Mouse (Mus musculus) neural tube, embryonic 12.5 days (tissue): ENCODE data around the gene Eomes. TPM values are rescaled to one million over a fixed set of nuclear protein-coding genes. Genes with fewer than 3 reads are reported as not detected.

Experiments
- ATAC-seq: fragments of 200-750 bp; cut with Nextera tagmentation; 2 replicates; pipeline ENCODE4 v1.8.0; 2017; ENCODE audit warnings: low read depth, mild to moderate bottlenecking, moderate TSS enrichment, moderate library complexity; ENCODE audit not compliant: low FRiP score
- H3K27ac ChIP-seq: fragments of 300-500 bp; sonication (generic); 2 replicates; pipeline ENCODE4 v1.5.1; 2016
- H3K27me3 ChIP-seq: fragments of 300-500 bp; sonication (generic); replicated peaks from 2 replicates; pipeline ENCODE4 v1.6.1; 2016; ENCODE audit warnings: mild to moderate bottlenecking
- H3K36me3 ChIP-seq: fragments of 300-500 bp; sonication (generic); 2 replicates; pipeline ENCODE4 v1.6.1; 2016; ENCODE audit warnings: mild to moderate bottlenecking
- H3K4me1 ChIP-seq: fragments of 300-500 bp; sonication (generic); 2 replicates; pipeline ENCODE4 v1.6.1; 2016
- H3K4me2 ChIP-seq: fragments of 300-500 bp; sonication (generic); replicated peaks from 2 replicates; pipeline ENCODE4 v1.6.1; 2016; ENCODE audit warnings: mild to moderate bottlenecking
- H3K4me3 ChIP-seq: fragments of 300-500 bp; sonication (generic); 2 replicates; pipeline ENCODE4 v1.5.1; 2016
- H3K9ac ChIP-seq: fragments of 300-500 bp; sonication (generic); 2 replicates; pipeline ENCODE4 v1.6.1; 2016; ENCODE audit warnings: mild to moderate bottlenecking
- H3K9me3 ChIP-seq: fragments of 300-500 bp; sonication (generic); 2 replicates; pipeline ENCODE4 v1.6.1; 2016; ENCODE audit warnings: mild to moderate bottlenecking
- WGBS: fragments of 180-500 bp; shearing (Covaris S2); methylation state at CpG from one replicate; pipeline ENCODE4 v1.1.7; 2016; 5-methylcytosine and 5-hydroxymethylcytosine counted together
- polyA plus RNA-seq: library from polyadenylated mRNA; unstranded; fragments of >200 nt; fragmentation: Nextera tagmentation; extraction: Ambion mirVana; gene quantifications from 2 replicates; pipeline ENCODE4 v1.2.1, GENCODE M21; 2016

Eomes gene
- 0.05 and 0.08 TPM in 2 replicates for polyA plus RNA-seq

DNA sequence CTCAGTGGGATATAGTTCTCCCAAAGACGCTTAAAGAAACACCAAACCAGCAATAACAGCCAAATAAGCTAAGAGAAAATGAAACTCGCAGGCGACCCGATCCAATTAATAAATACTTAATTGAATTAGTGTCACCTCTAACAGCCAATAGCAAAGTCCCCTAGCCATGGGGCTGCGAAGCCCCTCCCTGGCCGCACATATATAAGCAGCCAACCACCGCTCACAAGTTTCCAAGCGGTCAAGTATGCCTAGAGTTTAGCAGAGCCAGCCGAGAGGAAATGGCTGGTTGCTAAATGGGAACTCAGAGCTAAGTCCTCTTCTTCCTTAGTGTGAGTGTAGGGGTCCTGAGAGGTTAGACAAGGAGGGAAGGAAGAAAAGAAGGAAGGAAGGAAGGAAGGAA lies at the start of gene Eomes:
Eomes (plus strand) TSS at position 252 of the 400 bp plus-strand sequence.
- under 1% methylated on average over 9 of the region's 9 CpGs for WGBS
- no peak within 1 kb of the TSS for H3K27ac ChIP-seq

DNA sequence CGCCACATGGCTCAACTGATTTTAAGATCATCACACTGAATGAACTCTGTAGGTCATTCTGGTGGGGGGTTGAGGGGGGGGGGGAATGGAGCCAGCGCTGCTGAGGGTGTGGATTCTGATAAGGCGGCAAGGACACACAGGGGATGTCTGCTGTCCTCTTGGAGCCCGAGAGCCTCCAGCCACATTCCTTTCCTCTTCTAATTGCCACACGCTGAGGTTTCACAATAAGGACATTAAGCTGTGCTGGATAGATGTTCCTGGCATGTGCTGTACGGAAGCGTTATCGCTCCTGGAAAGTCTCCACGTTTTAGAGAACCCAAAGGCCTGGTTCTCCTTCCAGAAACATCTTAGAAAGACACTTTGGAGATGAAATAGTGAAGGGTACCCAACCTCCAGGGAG lies 33.2 kb upstream of the Eomes start:
- Histone ChIP-seq H3K27ac (no peak overlapping the region), H3K9ac (no peak overlapping the region), H3K9me3 (no peaks in the 10 kb centered on the region), H3K4me3 (no peak overlapping the region), H3K4me2 (no peak overlapping the region), H3K36me3 (no peaks in the 10 kb centered on the region), H3K4me1 (no peaks in the 10 kb centered on the region), H3K27me3 (no peaks in the 10 kb centered on the region)
- WGBS = 40% methylated on average over 9 of the region's 9 CpGs
- no peak for ATAC-seq

More for the DNA sequence above, at the start of gene Eomes:
- Histone ChIP-seq H3K4me2 (peak within 1 kb of the TSS; percentile 55), H3K27me3 (peaks cover 87% of the 10 kb centered on the region), H3K36me3 (no peaks in the 10 kb centered on the region), H3K9ac (no peak within 1 kb of the TSS), H3K4me1 (peaks cover 26% of the 10 kb centered on the region), H3K9me3 (no peaks in the 10 kb centered on the region), H3K4me3 (peak within 1 kb of the TSS; percentile 33)
- ATAC-seq = no peak

DNA sequence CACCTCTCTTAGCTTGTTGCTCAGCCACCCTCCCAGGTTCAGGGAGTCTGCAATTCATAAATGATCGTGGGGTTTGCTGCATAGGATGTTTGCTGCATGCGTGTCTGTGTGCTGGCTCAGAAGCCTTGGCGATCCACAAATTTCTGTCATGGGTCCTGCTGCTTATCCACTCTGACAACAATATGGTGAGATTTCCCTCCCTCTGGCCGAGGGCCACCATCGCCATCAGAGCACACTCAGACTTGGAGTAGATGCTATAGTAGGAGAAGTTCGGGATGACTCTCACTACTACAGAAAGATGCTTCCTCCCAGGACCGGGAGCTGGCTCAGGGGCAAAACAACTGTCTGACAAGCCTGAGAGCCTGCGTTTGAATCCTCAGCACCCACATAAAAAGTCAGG lies 28.7 kb upstream of the Eomes start:
- H3K27me3 ChIP-seq = no peaks in the 10 kb centered on the region
- H3K4me3 ChIP-seq = no peak overlapping the region
- no peaks in the 10 kb centered on the region for H3K4me1 ChIP-seq
- no peaks in the 10 kb centered on the region for H3K9me3 ChIP-seq
- no peak for ATAC-seq
- no peak overlapping the region for H3K4me2 ChIP-seq
- no peaks in the 10 kb centered on the region for H3K36me3 ChIP-seq
- WGBS = 86% methylated on average over 8 of the region's 8 CpGs
- H3K9ac ChIP-seq = no peak overlapping the region
- H3K27ac ChIP-seq = no peak overlapping the region

DNA sequence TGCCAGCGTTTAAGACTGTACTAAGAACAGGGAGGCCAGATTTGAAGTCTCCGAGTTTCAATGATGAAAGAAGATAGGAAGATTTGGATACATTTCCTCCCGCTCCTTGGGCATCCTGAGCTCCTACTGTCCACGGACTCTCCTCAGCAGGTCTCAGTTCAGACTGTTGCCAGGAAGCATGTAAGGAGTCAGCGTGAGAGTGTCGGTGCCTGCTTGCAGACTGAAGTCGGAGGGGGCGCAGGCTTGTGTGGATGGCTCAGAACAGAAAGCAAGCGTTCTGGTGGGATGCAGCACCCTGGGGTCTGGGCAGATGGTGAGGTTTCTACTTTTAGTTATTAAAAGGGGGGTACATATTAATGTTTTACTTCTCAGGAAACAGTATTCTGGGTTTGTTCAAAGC lies 24.6 kb upstream of the Eomes start:
- no peak overlapping the region for H3K9ac ChIP-seq

DNA sequence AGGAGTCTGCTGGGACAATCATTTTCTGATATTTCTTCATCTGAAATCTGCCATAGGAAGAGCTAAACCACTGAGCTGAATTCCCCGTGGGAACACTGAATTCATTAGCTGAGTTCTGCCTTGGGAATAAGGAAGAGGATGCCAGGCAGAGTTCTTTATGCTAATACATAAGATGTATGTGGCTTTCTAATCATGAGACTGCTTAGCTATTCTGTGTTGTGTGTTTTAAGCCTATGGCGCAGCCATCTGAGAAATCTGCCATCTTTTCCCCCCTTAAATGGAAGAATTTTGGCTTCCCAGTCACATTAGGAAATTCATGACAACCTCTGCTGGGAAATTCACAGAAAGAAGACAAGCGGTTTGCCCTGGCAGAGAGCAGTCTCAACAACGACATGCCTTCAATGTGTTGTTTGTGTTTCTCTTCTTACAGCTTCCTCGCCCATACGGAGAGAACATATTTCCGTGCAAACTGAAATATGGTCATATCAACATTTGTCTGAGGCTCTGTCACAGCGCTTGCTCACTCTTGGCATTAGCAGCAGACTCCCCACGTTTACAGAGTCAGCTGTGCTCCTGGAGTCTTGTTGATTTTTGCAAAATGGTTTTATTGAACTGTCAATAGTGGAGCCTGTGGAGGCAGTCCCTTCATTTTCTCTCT lies 22.7 kb upstream of the Eomes start:
- Histone ChIP-seq H3K27me3 (no peaks in the 10 kb centered on the region), H3K4me2 (no peak overlapping the region), H3K9ac (no peak overlapping the region), H3K27ac (no peak overlapping the region), H3K4me1 (no peaks in the 10 kb centered on the region), H3K36me3 (no peaks in the 10 kb centered on the region), H3K4me3 (no peak overlapping the region), H3K9me3 (no peaks in the 10 kb centered on the region)
- no peak for ATAC-seq
- WGBS = 71% methylated on average over 9 of the region's 9 CpGs

More for the DNA sequence above, 24.6 kb upstream of the Eomes start:
- Histone ChIP-seq H3K27ac (no peak overlapping the region), H3K4me3 (no peak overlapping the region), H3K4me2 (peak overlapping the region; percentile 28; the same call in 1 of the 2 replicates), H3K27me3 (no peaks in the 10 kb centered on the region), H3K4me1 (no peaks in the 10 kb centered on the region), H3K9me3 (no peaks in the 10 kb centered on the region), H3K36me3 (no peaks in the 10 kb centered on the region)
- ATAC-seq = no peak
- 48% methylated on average over 9 of the region's 9 CpGs for WGBS

DNA sequence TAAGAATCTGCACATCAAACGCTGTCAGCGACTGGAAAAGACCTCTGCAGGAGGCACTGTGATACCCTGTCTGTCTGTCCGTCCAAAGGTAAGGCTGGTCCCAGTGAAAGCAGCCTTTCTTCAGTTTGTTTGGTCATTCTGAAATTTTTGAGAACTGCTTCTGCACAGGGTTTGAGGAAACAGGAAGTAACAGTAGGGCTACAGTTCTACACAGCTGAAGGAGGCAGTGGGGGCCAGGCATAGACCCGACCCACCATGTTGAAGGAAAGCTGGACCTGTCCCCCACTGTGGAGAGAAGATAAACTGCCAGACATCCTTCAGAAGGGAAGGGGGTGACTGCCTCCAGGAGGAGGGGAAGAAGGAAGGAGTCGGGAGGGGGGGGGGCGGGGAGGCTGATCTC lies 21.6 kb upstream of the Eomes start:
- Histone ChIP-seq H3K9ac (no peak overlapping the region), H3K27ac (no peak overlapping the region), H3K4me1 (no peaks in the 10 kb centered on the region), H3K27me3 (no peaks in the 10 kb centered on the region), H3K36me3 (no peaks in the 10 kb centered on the region), H3K4me3 (no peak overlapping the region), H3K9me3 (no peaks in the 10 kb centered on the region), H3K4me2 (no peak overlapping the region)
- ATAC-seq = no peak
- 46% methylated on average over 6 of the region's 6 CpGs for WGBS

DNA sequence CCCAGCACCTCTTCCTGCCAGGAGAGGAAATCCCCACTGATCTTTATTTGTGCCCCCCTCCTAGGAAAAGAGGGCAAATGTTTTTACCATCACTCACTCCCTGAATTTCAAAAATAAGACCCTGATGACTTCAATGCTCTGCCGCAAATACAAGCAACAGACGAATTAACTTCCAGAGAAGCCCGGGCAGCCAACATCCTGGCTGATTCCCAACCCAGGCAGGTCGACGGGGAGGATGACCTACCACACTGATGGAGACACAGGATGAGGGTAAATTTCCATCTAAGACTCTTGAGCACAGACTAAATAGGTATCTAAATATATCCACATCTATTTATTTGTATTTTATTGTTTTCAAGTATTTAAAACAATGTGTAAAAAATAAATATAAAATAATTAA lies 20.0 kb upstream of the Eomes start:
- Histone ChIP-seq H3K27me3 (no peaks in the 10 kb centered on the region), H3K4me2 (no peak overlapping the region), H3K4me1 (no peaks in the 10 kb centered on the region), H3K9me3 (no peaks in the 10 kb centered on the region), H3K4me3 (no peak overlapping the region), H3K36me3 (no peaks in the 10 kb centered on the region), H3K9ac (no peak overlapping the region), H3K27ac (no peak overlapping the region)
- WGBS = 15% methylated on average over 5 of the region's 5 CpGs
- ATAC-seq = no peak

DNA sequence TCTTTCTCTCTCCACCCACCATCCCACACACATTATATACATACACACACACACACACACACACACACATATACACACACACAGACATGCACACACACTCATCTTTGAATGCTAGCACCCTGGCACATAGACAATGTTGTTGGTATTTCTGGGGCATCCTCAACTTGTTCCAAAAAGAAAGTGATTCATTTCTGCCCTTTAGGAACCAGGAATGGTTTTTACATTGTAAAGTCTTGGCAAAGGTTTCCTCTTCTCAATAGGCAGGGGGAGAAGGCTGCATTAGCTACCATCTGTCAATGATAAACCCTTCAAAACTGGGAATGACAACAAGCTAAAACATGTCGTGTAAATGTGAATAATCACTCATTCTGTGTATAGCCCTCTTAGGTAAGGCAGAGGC lies 14.0 kb upstream of the Eomes start:
- no peak for ATAC-seq
- no peaks in the 10 kb centered on the region for H3K4me1 ChIP-seq
- no peak overlapping the region for H3K4me3 ChIP-seq
- H3K36me3 ChIP-seq = no peaks in the 10 kb centered on the region
- H3K27me3 ChIP-seq = peaks cover 18% of the 10 kb centered on the region
- no peak overlapping the region for H3K27ac ChIP-seq
- WGBS = 53% methylated on average over 1 of the region's 1 CpGs
- H3K9me3 ChIP-seq = no peaks in the 10 kb centered on the region
- H3K9ac ChIP-seq = no peak overlapping the region
- H3K4me2 ChIP-seq = no peak overlapping the region

DNA sequence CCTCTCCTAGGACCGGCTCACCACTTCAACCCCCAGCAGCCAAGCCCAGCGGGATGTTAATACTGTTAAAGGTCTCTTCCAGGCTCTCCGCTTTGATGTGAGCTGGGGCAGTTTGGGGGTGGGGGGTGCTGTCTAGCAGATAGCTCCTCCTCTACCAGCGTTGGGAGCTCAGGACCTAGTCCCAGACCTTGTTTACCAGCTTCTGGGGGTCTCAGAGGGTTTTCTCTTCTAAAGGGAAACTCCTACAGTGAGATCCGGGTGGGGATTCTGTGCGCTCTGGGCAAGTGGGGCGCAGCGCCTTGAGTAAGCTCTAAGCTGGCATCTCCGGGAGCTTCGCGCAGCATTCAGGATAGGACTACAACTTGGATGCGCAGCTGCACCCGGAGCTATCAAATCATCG lies 9.7 kb upstream of the Eomes start:
- WGBS = under 1% methylated on average over 14 of the region's 14 CpGs
- no peak overlapping the region for H3K4me3 ChIP-seq
- no peak overlapping the region for H3K9ac ChIP-seq
- H3K27me3 ChIP-seq = peaks cover 54% of the 10 kb centered on the region
- H3K27ac ChIP-seq = no peak overlapping the region
- H3K4me1 ChIP-seq = no peaks in the 10 kb centered on the region
- H3K9me3 ChIP-seq = no peaks in the 10 kb centered on the region
- ATAC-seq = no peak
- H3K4me2 ChIP-seq = no peak overlapping the region
- H3K36me3 ChIP-seq = no peaks in the 10 kb centered on the region

DNA sequence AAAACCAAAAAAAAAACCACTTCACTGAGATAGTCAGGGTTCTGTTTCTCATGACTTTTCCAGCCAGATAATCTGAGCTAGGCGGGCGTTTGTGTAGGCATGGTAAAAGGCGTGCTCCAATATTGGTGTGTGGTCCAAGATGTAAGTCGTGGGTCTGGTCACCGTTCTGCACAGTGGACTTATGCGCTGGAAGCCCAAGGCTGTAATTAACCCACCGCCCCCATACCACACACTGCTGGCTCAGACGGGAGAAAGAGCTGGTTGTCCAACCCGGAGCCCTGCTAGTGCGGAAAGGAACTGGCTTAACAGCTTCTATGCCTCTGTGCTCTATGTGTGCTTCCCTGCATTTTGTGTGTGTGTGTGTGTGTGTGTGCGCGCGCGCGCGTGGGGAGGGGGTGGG lies 8.7 kb upstream of the Eomes start:
- Histone ChIP-seq H3K27ac (no peak overlapping the region), H3K36me3 (no peaks in the 10 kb centered on the region), H3K4me3 (no peak overlapping the region), H3K9ac (no peak overlapping the region), H3K4me2 (no peak overlapping the region), H3K9me3 (no peaks in the 10 kb centered on the region), H3K4me1 (no peaks in the 10 kb centered on the region), H3K27me3 (peaks cover 54% of the 10 kb centered on the region)
- 13% methylated on average over 16 of the region's 16 CpGs for WGBS
- ATAC-seq = no peak

DNA sequence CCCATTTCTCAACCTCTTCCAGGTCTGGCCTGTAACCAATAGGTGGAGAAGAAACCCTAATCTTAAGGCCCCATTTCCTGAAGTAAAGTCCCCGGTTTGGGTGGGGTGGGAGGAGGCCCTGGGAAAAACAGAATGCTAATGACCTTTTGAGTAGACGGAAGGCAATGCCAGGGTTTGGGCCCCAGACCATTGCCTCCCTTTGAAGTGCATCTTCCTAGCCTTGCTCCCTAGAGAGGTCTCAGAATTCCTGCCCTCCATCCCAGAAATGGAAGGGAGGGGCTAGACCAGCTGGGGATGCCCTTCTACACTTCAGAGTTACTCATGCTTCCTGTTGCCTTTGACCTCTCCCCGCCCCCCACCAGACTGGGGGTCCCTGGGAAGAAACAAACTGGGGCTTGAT lies 6.7 kb upstream of the Eomes start:
- Histone ChIP-seq H3K4me3 (no peak overlapping the region), H3K4me2 (no peak overlapping the region), H3K27me3 (peaks cover 70% of the 10 kb centered on the region), H3K9ac (no peak overlapping the region), H3K27ac (no peak overlapping the region), H3K36me3 (no peaks in the 10 kb centered on the region), H3K4me1 (no peaks in the 10 kb centered on the region), H3K9me3 (no peaks in the 10 kb centered on the region)
- 5% methylated on average over 3 of the region's 3 CpGs for WGBS
- no peak for ATAC-seq

DNA sequence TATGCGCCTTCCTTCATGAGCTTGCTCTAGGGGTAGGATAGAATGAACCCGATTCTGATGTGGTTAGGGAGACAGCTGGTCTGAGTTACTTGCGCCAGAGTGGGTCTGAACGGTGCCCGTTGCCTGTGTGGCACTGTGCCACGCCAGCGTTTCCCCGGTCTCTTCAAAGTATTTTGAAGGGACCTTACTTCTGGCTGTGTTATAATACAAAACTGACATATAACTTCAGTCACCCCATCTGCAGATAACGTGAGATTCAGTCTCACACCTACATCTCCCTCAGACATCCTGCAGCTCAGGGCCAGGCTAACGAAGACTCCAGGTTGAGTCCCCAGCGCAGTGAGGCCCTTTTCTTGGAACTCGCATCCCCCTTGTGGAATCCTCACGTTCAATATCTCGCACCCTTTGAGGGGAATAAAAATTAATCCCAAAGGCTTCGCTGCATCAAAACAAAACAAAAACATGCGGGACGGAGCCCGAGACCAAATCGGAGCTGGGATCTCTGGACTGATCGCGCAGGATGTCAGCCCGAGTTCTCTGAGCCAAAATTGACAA lies 1.7 kb upstream of the Eomes start:
- no peak overlapping the region for H3K27ac ChIP-seq
- H3K4me3 ChIP-seq = 0 out of 2 replicates have a peak overlapping the region, but pooled peaks have one; percentile 15
- no peak overlapping the region for H3K9ac ChIP-seq
- peak overlapping the region; percentile 55 for H3K4me2 ChIP-seq
- H3K4me1 ChIP-seq = peaks cover 26% of the 10 kb centered on the region
- ATAC-seq = peak; percentile 55; the same call in 1 of the 2 replicates
- H3K36me3 ChIP-seq = no peaks in the 10 kb centered on the region
- peaks cover 82% of the 10 kb centered on the region for H3K27me3 ChIP-seq
- WGBS = under 1% methylated on average over 22 of the region's 22 CpGs
- H3K9me3 ChIP-seq = no peaks in the 10 kb centered on the region

DNA sequence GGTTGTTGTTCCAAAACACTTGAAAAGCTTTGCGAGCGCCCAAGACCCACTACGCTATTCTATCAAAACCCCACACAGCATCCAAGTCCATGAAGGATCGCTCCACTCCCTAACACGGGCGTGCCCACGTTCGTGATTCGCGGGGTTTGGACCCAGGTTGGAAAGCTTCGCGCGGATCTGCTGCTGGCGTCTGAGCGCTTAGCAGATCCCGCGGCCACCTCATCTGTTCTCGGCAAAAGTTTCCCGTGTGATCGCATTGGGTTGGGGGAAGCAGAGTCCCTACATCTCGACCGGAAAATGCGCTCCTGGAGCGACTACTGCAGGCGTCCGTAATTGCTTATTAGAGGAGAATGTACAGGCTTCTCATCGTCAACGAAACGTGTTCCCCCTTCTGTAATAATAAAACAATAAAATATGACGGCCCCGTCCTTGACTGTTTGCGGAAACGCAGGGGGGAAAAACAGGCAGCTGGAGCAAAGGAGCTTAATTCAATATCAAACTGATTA lies 1.2 kb upstream of the Eomes start:
- Histone ChIP-seq H3K9ac (no peak overlapping the region), H3K4me1 (peaks cover 26% of the 10 kb centered on the region), H3K27me3 (peaks cover 85% of the 10 kb centered on the region), H3K9me3 (no peaks in the 10 kb centered on the region), H3K4me2 (peak overlapping the region; percentile 55), H3K36me3 (no peaks in the 10 kb centered on the region), H3K27ac (no peak overlapping the region), H3K4me3 (peak overlapping the region; percentile 15; the same call in 1 of the 2 replicates)
- under 1% methylated on average over 33 of the region's 33 CpGs for WGBS
- ATAC-seq = no peak; the same call in 1 of the 2 replicates
